Mouse (Mus musculus): ENCODE measurements around the gene Rbms3.

Rbms3 gene

GRCm38 (mm10) chr9:117067703-117068419 lies 561.9 kb downstream of the Rbms3 start:
- no peak for DNase-seq (ENCODE audit: low read depth in 2 of 2, low spot score in 2 of 2)

GRCm38 (mm10) chr9:117066502-117066901 lies 563.2 kb downstream of the Rbms3 start:
- no peak for DNase-seq (ENCODE audit: low read depth in 2 of 2, low spot score in 2 of 2)

- no peak for DNase-seq (ENCODE audit: low read depth in 2 of 2, low spot score in 2 of 2)
These were observed 564.1 kb downstream of the Rbms3 start for GRCm38 (mm10) chr9:117065601-117066000.

GRCm38 (mm10) chr9:117059586-117059985 lies 570.1 kb downstream of the Rbms3 start:
- no peak for DNase-seq (ENCODE audit: low read depth in 2 of 2, low spot score in 2 of 2)

GRCm38 (mm10) chr9:117059135-117059534 lies 570.6 kb downstream of the Rbms3 start:
- no peak for DNase-seq (ENCODE audit: low read depth in 2 of 2, low spot score in 2 of 2)

GRCm38 (mm10) chr9:117051935-117052334 lies 577.8 kb downstream of the Rbms3 start:
- DNase-seq (ENCODE audit: low read depth in 2 of 2, low spot score in 2 of 2) = no peak

- DNase-seq (ENCODE audit: low read depth in 2 of 2, low spot score in 2 of 2) = no peak
These were observed 581.1 kb downstream of the Rbms3 start for GRCm38 (mm10) chr9:117048641-117049040.

- DNase-seq (ENCODE audit: low read depth in 2 of 2, low spot score in 2 of 2) = no peak
These were observed 587.7 kb downstream of the Rbms3 start for GRCm38 (mm10) chr9:117041993-117042366.

GRCm38 (mm10) chr9:117041291-117041992 lies 588.3 kb downstream of the Rbms3 start:
- no peak for DNase-seq (ENCODE audit: low read depth in 2 of 2, low spot score in 2 of 2)

GRCm38 (mm10) chr9:117039941-117040453 lies 589.7 kb downstream of the Rbms3 start:
- no peak for DNase-seq (ENCODE audit: low read depth in 2 of 2, low spot score in 2 of 2)

- DNase-seq (ENCODE audit: low read depth in 2 of 2, low spot score in 2 of 2) = no peak
These were observed 597.0 kb downstream of the Rbms3 start for GRCm38 (mm10) chr9:117032690-117033089.

GRCm38 (mm10) chr9:117031237-117031636 lies 598.5 kb downstream of the Rbms3 start:
- DNase-seq (ENCODE audit: low read depth in 2 of 2, low spot score in 2 of 2) = no peak

GRCm38 (mm10) chr9:117030837-117031236 lies 598.9 kb downstream of the Rbms3 start:
- no peak for DNase-seq (ENCODE audit: low read depth in 2 of 2, low spot score in 2 of 2)

- DNase-seq (ENCODE audit: low read depth in 2 of 2, low spot score in 2 of 2) = no peak
These were observed 599.8 kb downstream of the Rbms3 start for GRCm38 (mm10) chr9:117029953-117030352.

- no peak for DNase-seq (ENCODE audit: low read depth in 2 of 2, low spot score in 2 of 2)
These were observed 601.1 kb downstream of the Rbms3 start for GRCm38 (mm10) chr9:117028586-117028985.

GRCm38 (mm10) chr9:117022086-117022485 lies 607.6 kb downstream of the Rbms3 start:
- DNase-seq (ENCODE audit: low read depth in 2 of 2, low spot score in 2 of 2) = no peak

- no peak for DNase-seq (ENCODE audit: low read depth in 2 of 2, low spot score in 2 of 2)
These were observed 608.2 kb downstream of the Rbms3 start for GRCm38 (mm10) chr9:117021506-117021905.

GRCm38 (mm10) chr9:117020216-117020615 lies 609.5 kb downstream of the Rbms3 start:
- no peak for DNase-seq (ENCODE audit: low read depth in 2 of 2, low spot score in 2 of 2)

GRCm38 (mm10) chr9:117018741-117019163 lies 611.0 kb downstream of the Rbms3 start:
- no peak for DNase-seq (ENCODE audit: low read depth in 2 of 2, low spot score in 2 of 2)

GRCm38 (mm10) chr9:117018301-117018700 lies 611.4 kb downstream of the Rbms3 start:
- DNase-seq (ENCODE audit: low read depth in 2 of 2, low spot score in 2 of 2) = no peak

- no peak for DNase-seq (ENCODE audit: low read depth in 2 of 2, low spot score in 2 of 2)
These were observed 613.0 kb downstream of the Rbms3 start for GRCm38 (mm10) chr9:117016605-117017319.

GRCm38 (mm10) chr9:117013386-117013785 lies 616.3 kb downstream of the Rbms3 start:
- DNase-seq (ENCODE audit: low read depth in 2 of 2, low spot score in 2 of 2) = no peak
